Mouse (Mus musculus) forebrain, postnatal 0 days (tissue): ENCODE results near the gene Ttc7. TPM values are rescaled to one million over a fixed set of nuclear protein-coding genes. Genes with fewer than 3 reads are reported as not detected.

Experiments used
- ATAC-seq: fragments of 200-750 bp; cut with Nextera tagmentation; 2 replicates; pipeline ENCODE4 v1.8.0; 2017; ENCODE audit warnings: mild to moderate bottlenecking, moderate library complexity
- DNase-seq: peaks from one replicate; pipeline ENCODE4 v3.0.0-alpha.2; 2015
- H3K27ac ChIP-seq: fragments of 300-500 bp; sonication (generic); 2 replicates; pipeline ENCODE4 v1.5.1; 2014; ENCODE audit warnings: low read depth, mild to moderate bottlenecking, antibody characterized with exemption, low read length, moderate library complexity, mixed read lengths
- H3K27me3 ChIP-seq: fragments of 300-500 bp; sonication (generic); 2 replicates; pipeline ENCODE4 v1.6.1; 2014; ENCODE audit warnings: mild to moderate bottlenecking, low read length, mixed read lengths; ENCODE audit not compliant: insufficient read depth
- H3K36me3 ChIP-seq: fragments of 300-500 bp; sonication (generic); 2 replicates; pipeline ENCODE4 v1.6.1; 2014; ENCODE audit warnings: mild to moderate bottlenecking, moderate library complexity; ENCODE audit not compliant: insufficient read depth
- H3K4me1 ChIP-seq: fragments of 300-500 bp; sonication (generic); 2 replicates; pipeline ENCODE4 v1.6.1; 2014; ENCODE audit warnings: antibody characterized with exemption; ENCODE audit not compliant: insufficient read depth
- H3K4me2 ChIP-seq: fragments of 300-500 bp; sonication (generic); 2 replicates; pipeline ENCODE4 v1.6.1; 2014; ENCODE audit warnings: low read depth, mild to moderate bottlenecking, moderate library complexity
- H3K4me3 ChIP-seq: fragments of 300-500 bp; sonication (generic); 2 replicates; pipeline ENCODE4 v1.5.1; 2014; ENCODE audit warnings: low read depth, low read length, mixed read lengths
- H3K9ac ChIP-seq: fragments of 300-500 bp; sonication (generic); 2 replicates; pipeline ENCODE4 v1.6.1; 2014; ENCODE audit warnings: mild to moderate bottlenecking
- H3K9me3 ChIP-seq: fragments of 300-500 bp; sonication (generic); 2 replicates; pipeline ENCODE4 v1.6.1; 2016; ENCODE audit warnings: low read length
- CTCF ChIP-seq: sonication (generic); IDR thresholded peaks from 2 replicates; pipeline ENCODE4 v1.5.1; 2016; ENCODE audit warnings: antibody characterized with exemption, control low read depth, low read depth
- WGBS: fragments of 180-500 bp; shearing (Covaris S2); extraction: QIAGEN DNeasy Blood & Tissue Kit; methylation state at CpG from one replicate; pipeline ENCODE4 v1.1.7; 2014; 5-methylcytosine and 5-hydroxymethylcytosine counted together
- polyA plus RNA-seq: library from polyadenylated mRNA; unstranded; fragments of >200 nt; fragmentation: Nextera tagmentation; extraction: Ambion mirVana; gene quantifications from 2 replicates; pipeline ENCODE4 v1.2.1, GENCODE M21; 2015
- total RNA-seq: library from RNA; depleted of rRNA; stranded (reverse); fragments of >200 nt; gene quantifications from 2 replicates; pipeline ENCODE4 v1.2.3, GENCODE M21; 2014

The Ttc7 gene
- total and polyA plus RNA-seq, 2 experiments from 2014 or later, result 6.1 to 7.5 TPM

- Histone ChIP-seq H3K27ac (no peak overlapping the region), H3K9ac (no peak overlapping the region), H3K36me3 (peaks cover 15% of the 10 kb centered on the region; the same call in 1 of the 2 replicates), H3K4me3 (no peak overlapping the region), H3K27me3 (no peaks in the 10 kb centered on the region), H3K4me2 (no peak overlapping the region), H3K9me3 (no peaks in the 10 kb centered on the region), H3K4me1 (peaks cover 8% of the 10 kb centered on the region)
- no peak for DNase-seq
- no peak for ATAC-seq
- no peak for TF ChIP-seq CTCF
- 97% methylated on average over 6 of the region's 6 CpGs for WGBS
These were observed 19.3 kb upstream of the Ttc7 start for GRCm38 (mm10) chr17:87263401-87263800.

- H3K36me3 ChIP-seq, result peaks cover 15% of the 10 kb centered on the region; the same call in 1 of the 2 replicates
- peaks cover 14% of the 10 kb centered on the region for H3K4me1 ChIP-seq
- no peak overlapping the region for H3K27ac ChIP-seq
- DNase-seq (no peak), ATAC-seq (no peak)
- H3K4me2 ChIP-seq, result peak overlapping the region; percentile 86
- no peak for TF ChIP-seq CTCF
- H3K9me3 ChIP-seq, result no peaks in the 10 kb centered on the region
- WGBS, result 93% methylated on average over 11 of the region's 11 CpGs
- peak overlapping the region; percentile 90; the same call in 1 of the 2 replicates for H3K4me3 ChIP-seq
- H3K9ac ChIP-seq, result no peak overlapping the region
- no peaks in the 10 kb centered on the region for H3K27me3 ChIP-seq
These were observed 18.4 kb upstream of the Ttc7 start for GRCm38 (mm10) chr17:87264054-87264830.

- Histone ChIP-seq H3K9ac (peak overlapping the region; percentile 92), H3K4me1 (peaks cover 20% of the 10 kb centered on the region), H3K36me3 (peaks cover 13% of the 10 kb centered on the region; the same call in 1 of the 2 replicates), H3K4me2 (peak overlapping the region; percentile 86), H3K9me3 (no peaks in the 10 kb centered on the region), H3K27me3 (no peaks in the 10 kb centered on the region), H3K27ac (peak overlapping the region; percentile 72), H3K4me3 (peak overlapping the region; percentile 90)
- peak; percentile 66 for ATAC-seq
- no peak for DNase-seq
- 6% methylated on average over 28 of the region's 28 CpGs for WGBS
- no peak for TF ChIP-seq CTCF
These were observed 17.5 kb upstream of the Ttc7 start for GRCm38 (mm10) chr17:87264927-87265791.

GRCm38 (mm10) chr17:87265792-87266186 is 16.9 kb upstream of the Ttc7 start, which contains the start of gene Mcfd2:
TSS of gene Mcfd2 (minus strand) at chr17:87265935.
- peaks cover 8% of the 10 kb centered on the region; the same call in 1 of the 2 replicates for H3K36me3 ChIP-seq
- H3K4me2 ChIP-seq, result peak within 1 kb of the TSS; percentile 86
- 0% methylated on average over 39 of the region's 41 CpGs for WGBS
- no peaks in the 10 kb centered on the region for H3K27me3 ChIP-seq
- H3K9me3 ChIP-seq, result no peaks in the 10 kb centered on the region
- H3K4me1 ChIP-seq, result peaks cover 20% of the 10 kb centered on the region
- H3K9ac ChIP-seq, result peak within 1 kb of the TSS; percentile 92
- peak; percentile 95 for DNase-seq
- no peak; the same call in 1 of the 2 replicates for TF ChIP-seq CTCF
- peak within 1 kb of the TSS; percentile 72 for H3K27ac ChIP-seq
- peak; percentile 93 for ATAC-seq
- peak within 1 kb of the TSS; percentile 90 for H3K4me3 ChIP-seq

GRCm38 (mm10) chr17:87269454-87269853 is 13.2 kb upstream of the Ttc7 start:
- ATAC-seq (peak; percentile 62), DNase-seq (peak; percentile 70)
- peaks cover 20% of the 10 kb centered on the region for H3K4me1 ChIP-seq
- no peaks in the 10 kb centered on the region for H3K36me3 ChIP-seq
- H3K27me3 ChIP-seq, result no peaks in the 10 kb centered on the region
- no peaks in the 10 kb centered on the region for H3K9me3 ChIP-seq
- H3K27ac ChIP-seq, result no peak overlapping the region
- no peak overlapping the region for H3K4me3 ChIP-seq
- no peak overlapping the region for H3K4me2 ChIP-seq
- no peak overlapping the region for H3K9ac ChIP-seq
- TF ChIP-seq CTCF, result no peak
- 29% methylated on average over 6 of the region's 6 CpGs for WGBS

GRCm38 (mm10) chr17:87275363-87276341 is 7.0 kb upstream of the Ttc7 start:
- Histone ChIP-seq H3K27ac (no peak overlapping the region), H3K9ac (no peak overlapping the region), H3K4me2 (no peak overlapping the region), H3K36me3 (no peaks in the 10 kb centered on the region), H3K4me1 (no peaks in the 10 kb centered on the region), H3K4me3 (no peak overlapping the region), H3K9me3 (no peaks in the 10 kb centered on the region), H3K27me3 (no peaks in the 10 kb centered on the region)
- no peak for TF ChIP-seq CTCF
- WGBS, result 53% methylated on average over 15 of the region's 15 CpGs
- ATAC-seq (no peak), DNase-seq (no peak)
